Mouse (Mus musculus) megakaryocyte, embryonic 14.5 days (primary cell): ENCODE results near the gene Ralgds.

Experiments
- FLI1 ChIP-seq: IDR thresholded peaks from 2 replicates; pipeline ENCODE4 v1.6.1; 2012; ENCODE audit warnings: low read length, inconsistent platforms, mixed read lengths
- GATA1 ChIP-seq: IDR thresholded peaks from 3 replicates; pipeline ENCODE4 v1.6.1; 2012; ENCODE audit warnings: mixed read lengths, low read length, inconsistent platforms, borderline replicate concordance

DNA sequence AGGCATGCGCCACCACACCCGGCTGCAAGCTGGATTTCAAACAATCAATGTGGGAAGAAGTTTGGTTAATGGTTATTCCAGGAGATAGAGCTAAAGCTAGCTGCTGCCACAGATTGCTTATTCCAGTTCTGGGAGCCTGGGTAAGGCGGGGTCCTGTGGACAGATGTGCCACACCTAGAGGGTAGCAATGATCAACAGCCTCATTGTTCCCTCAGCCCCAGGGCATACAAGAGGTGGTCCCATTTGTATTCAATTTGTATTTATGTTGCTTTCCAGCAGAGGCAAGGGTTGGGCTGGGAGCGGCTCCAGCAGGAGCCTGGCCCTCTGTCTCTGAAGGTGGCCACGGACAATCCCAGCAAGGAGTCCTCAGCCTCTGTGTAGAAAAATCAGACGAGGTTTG lies 6.6 kb upstream of the Ralgds start:
- TF ChIP-seq GATA1 (no peak), FLI1 (no peak)
